Mouse (Mus musculus): ENCODE measurements around the gene Fbxo8. TPM values are rescaled to one million over a fixed set of nuclear protein-coding genes. Genes with fewer than 3 reads are reported as not detected.
A peak's percentile ranks its signal among the peaks of the same experiment; 100 is the strongest.

Gene Fbxo8
- polyA plus RNA-seq (2012; fragmentation: generic; extraction: Trizol): 10.2 TPM

- Histone ChIP-seq H3K79me2 (ENCODE audit: control insufficient read depth, insufficient read depth) (peaks cover 29% of the 10 kb centered on the region), H3K36me3 (ENCODE audit: control insufficient read depth, insufficient read depth) (peaks cover 7% of the 10 kb centered on the region), H3K27me3 (ENCODE audit: control insufficient read depth, insufficient read depth, insufficient read length) (no peaks in the 10 kb centered on the region), H3ac (ENCODE audit: control insufficient read depth, insufficient read length) (peak within 1 kb of the TSS; percentile 87), H3K4me3 (peak within 1 kb of the TSS; percentile 98), H3K4me2 (ENCODE audit: low read depth) (peak within 1 kb of the TSS; percentile 98)
- TF ChIP-seq POLR2AphosphoS2 (IDR thresholded peaks at IDR 0.05; ENCODE audit: insufficient read length, low read depth): peak; percentile 46
- peak; percentile 61 for TF ChIP-seq E2F4 (IDR thresholded peaks at IDR 0.05; ENCODE audit: insufficient read depth)
- TF ChIP-seq TCF12 (IDR thresholded peaks at IDR 0.05; ENCODE audit: insufficient read depth, poor library complexity, severe bottlenecking): no peak
Measured at GRCm38 (mm10) chr8:56550558-56551360, at the start of gene Fbxo8, which contains the start of gene Cep44. Gene Fbxo8, plus strand, starts transcription at chr8:56551090. Gene Cep44, minus strand, starts transcription at chr8:56551047.

- Histone ChIP-seq H3K36me3 (ENCODE audit: control insufficient read depth, insufficient read depth) (no peaks in the 10 kb centered on the region), H3ac (ENCODE audit: control insufficient read depth, insufficient read length) (no peak overlapping the region), H3K4me2 (ENCODE audit: low read depth) (no peak overlapping the region), H3K4me3 (no peak overlapping the region), H3K79me2 (ENCODE audit: control insufficient read depth, insufficient read depth) (no peaks in the 10 kb centered on the region), H3K27me3 (ENCODE audit: control insufficient read depth, insufficient read depth, insufficient read length) (no peaks in the 10 kb centered on the region)
- TF ChIP-seq TCF3 (IDR thresholded peaks at IDR 0.05; ENCODE audit: insufficient read length, low read depth) (no peak), MYOG (IDR thresholded peaks at IDR 0.05; ENCODE audit: control insufficient read depth in 1 of 3, insufficient read depth in 1 of 3, insufficient read length in 2 of 3, low read depth in 2 of 3) (no peak), POLR2A (IDR thresholded peaks at IDR 0.05; ENCODE audit: insufficient read length, low read depth) (no peak), REST (IDR thresholded peaks at IDR 0.05; ENCODE audit: insufficient read depth, insufficient read length) (no peak), USF1 (IDR thresholded peaks at IDR 0.05; ENCODE audit: low read depth) (no peak), CEBPB (IDR thresholded peaks at IDR 0.05; ENCODE audit: insufficient read depth, poor library complexity, severe bottlenecking) (no peak), TCF12 (IDR thresholded peaks at IDR 0.05; ENCODE audit: insufficient read depth, poor library complexity, severe bottlenecking) (no peak), POLR2AphosphoS2 (IDR thresholded peaks at IDR 0.05; ENCODE audit: insufficient read length, low read depth) (no peak), MAX (IDR thresholded peaks at IDR 0.05; ENCODE audit: low read depth) (no peak), E2F4 (IDR thresholded peaks at IDR 0.05; ENCODE audit: insufficient read depth) (no peak), SRF (IDR thresholded peaks at IDR 0.05; ENCODE audit: control insufficient read depth, insufficient read length, low read depth) (no peak), MYOD1 (IDR thresholded peaks at IDR 0.05; ENCODE audit: control insufficient read depth in 1 of 3, insufficient read length in 2 of 3, low read depth in 2 of 3) (no peak)
Measured at GRCm38 (mm10) chr8:56501911-56502310, 49.0 kb upstream of the Fbxo8 start.

GRCm38 (mm10) chr8:56508318-56508951 lies 42.5 kb upstream of the Fbxo8 start:
- Histone ChIP-seq H3K79me2 (ENCODE audit: control insufficient read depth, insufficient read depth) (no peaks in the 10 kb centered on the region), H3K27me3 (ENCODE audit: control insufficient read depth, insufficient read depth, insufficient read length) (no peaks in the 10 kb centered on the region), H3K4me2 (ENCODE audit: low read depth) (no peak overlapping the region), H3ac (ENCODE audit: control insufficient read depth, insufficient read length) (no peak overlapping the region), H3K36me3 (ENCODE audit: control insufficient read depth, insufficient read depth) (no peaks in the 10 kb centered on the region), H3K4me3 (no peak overlapping the region)
- TF ChIP-seq REST (IDR thresholded peaks at IDR 0.05; ENCODE audit: insufficient read depth, insufficient read length): no peak
- no peak for TF ChIP-seq MYOD1 (IDR thresholded peaks at IDR 0.05; ENCODE audit: control insufficient read depth in 1 of 3, insufficient read length in 2 of 3, low read depth in 2 of 3)
- no peak for TF ChIP-seq POLR2AphosphoS2 (IDR thresholded peaks at IDR 0.05; ENCODE audit: insufficient read length, low read depth)
- no peak for TF ChIP-seq MYOG (IDR thresholded peaks at IDR 0.05; ENCODE audit: control insufficient read depth in 1 of 3, insufficient read depth in 1 of 3, insufficient read length in 2 of 3, low read depth in 2 of 3)
- TF ChIP-seq E2F4 (IDR thresholded peaks at IDR 0.05; ENCODE audit: insufficient read depth): no peak
- TF ChIP-seq CEBPB (IDR thresholded peaks at IDR 0.05; ENCODE audit: insufficient read depth, poor library complexity, severe bottlenecking): no peak
- no peak for TF ChIP-seq SRF (IDR thresholded peaks at IDR 0.05; ENCODE audit: control insufficient read depth, insufficient read length, low read depth)
- TF ChIP-seq POLR2A (IDR thresholded peaks at IDR 0.05; ENCODE audit: insufficient read length, low read depth): no peak
- no peak for TF ChIP-seq TCF12 (IDR thresholded peaks at IDR 0.05; ENCODE audit: insufficient read depth, poor library complexity, severe bottlenecking)
- no peak for TF ChIP-seq TCF3 (IDR thresholded peaks at IDR 0.05; ENCODE audit: insufficient read length, low read depth)
- TF ChIP-seq MAX (IDR thresholded peaks at IDR 0.05; ENCODE audit: low read depth): no peak
- no peak for TF ChIP-seq USF1 (IDR thresholded peaks at IDR 0.05; ENCODE audit: low read depth)

GRCm38 (mm10) chr8:56508952-56509479 lies 41.9 kb upstream of the Fbxo8 start:
- H3K36me3 ChIP-seq (ENCODE audit: control insufficient read depth, insufficient read depth): no peaks in the 10 kb centered on the region
- no peak overlapping the region for H3K4me3 ChIP-seq
- TF ChIP-seq POLR2AphosphoS2 (IDR thresholded peaks at IDR 0.05; ENCODE audit: insufficient read length, low read depth) (no peak), TCF3 (IDR thresholded peaks at IDR 0.05; ENCODE audit: insufficient read length, low read depth) (no peak), SRF (IDR thresholded peaks at IDR 0.05; ENCODE audit: control insufficient read depth, insufficient read length, low read depth) (no peak), MAX (IDR thresholded peaks at IDR 0.05; ENCODE audit: low read depth) (no peak), MYOD1 (IDR thresholded peaks at IDR 0.05; ENCODE audit: control insufficient read depth in 1 of 3, insufficient read length in 2 of 3, low read depth in 2 of 3) (no peak), E2F4 (IDR thresholded peaks at IDR 0.05; ENCODE audit: insufficient read depth) (no peak), TCF12 (IDR thresholded peaks at IDR 0.05; ENCODE audit: insufficient read depth, poor library complexity, severe bottlenecking) (no peak), CEBPB (IDR thresholded peaks at IDR 0.05; ENCODE audit: insufficient read depth, poor library complexity, severe bottlenecking) (no peak), POLR2A (IDR thresholded peaks at IDR 0.05; ENCODE audit: insufficient read length, low read depth) (no peak), USF1 (IDR thresholded peaks at IDR 0.05; ENCODE audit: low read depth) (no peak), MYOG (IDR thresholded peaks at IDR 0.05; ENCODE audit: control insufficient read depth in 1 of 3, insufficient read depth in 1 of 3, insufficient read length in 2 of 3, low read depth in 2 of 3) (no peak), REST (IDR thresholded peaks at IDR 0.05; ENCODE audit: insufficient read depth, insufficient read length) (no peak)
- no peak overlapping the region for H3K4me2 ChIP-seq (ENCODE audit: low read depth)
- no peak overlapping the region for H3ac ChIP-seq (ENCODE audit: control insufficient read depth, insufficient read length)
- H3K79me2 ChIP-seq (ENCODE audit: control insufficient read depth, insufficient read depth): no peaks in the 10 kb centered on the region
- no peaks in the 10 kb centered on the region for H3K27me3 ChIP-seq (ENCODE audit: control insufficient read depth, insufficient read depth, insufficient read length)

Data from myocyte (in vitro differentiated cells).